Mouse (Mus musculus): Measurements from ENCODE around the gene Bach1. TPM values are rescaled to one million over a fixed set of nuclear protein-coding genes. Genes with fewer than 3 reads are reported as not detected.

The Bach1 gene
- 5.3 TPM for polyA plus RNA-seq (2017; shearing (Covaris generic))

DNA sequence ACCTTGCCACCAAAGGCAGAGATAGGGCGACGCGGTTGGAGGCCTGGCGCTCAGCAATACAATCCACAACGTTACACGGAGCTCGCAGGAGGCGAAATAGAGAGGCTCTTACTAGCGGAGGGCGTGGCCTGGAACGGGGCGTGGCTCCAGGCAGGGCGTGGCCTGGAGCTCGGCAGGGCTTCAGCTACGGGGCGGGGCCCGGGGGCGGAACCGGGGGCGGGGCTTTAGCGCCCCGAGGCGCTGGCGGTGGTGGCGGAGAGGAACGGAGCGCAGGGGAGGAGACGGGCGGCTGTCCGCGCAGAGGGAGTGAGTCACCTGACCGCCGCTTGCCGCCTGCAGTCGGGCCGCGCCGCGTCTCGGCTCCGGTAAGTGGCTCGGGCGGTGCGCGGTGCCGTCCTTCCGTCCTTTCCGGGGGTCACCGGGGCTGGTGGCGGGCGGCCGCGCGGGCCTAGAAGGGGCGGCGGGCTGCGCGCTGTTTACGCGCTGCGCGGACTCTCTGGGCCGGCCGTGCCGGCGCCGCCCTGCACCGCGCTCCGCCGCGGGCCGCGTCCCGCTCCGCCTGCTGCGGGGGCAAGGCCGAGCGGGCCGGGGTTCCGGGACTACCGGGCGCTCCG is at the start of gene Bach1:
Gene Bach1 (plus strand): TSS at position 254 of the 614 bp plus-strand sequence.

Other genes starting within 250 kb of the Bach1 start
- gene Usp16, start 244.2 kb upstream of the Bach1 start, polyA plus RNA-seq (2017; shearing (Covaris generic)) = 66.5 TPM
- 397 TPM for gene Cct8, start 203.1 kb upstream of the Bach1 start, polyA plus RNA-seq (2017; shearing (Covaris generic))
- gene Map3k7cl, start 145.6 kb upstream of the Bach1 start, polyA plus RNA-seq (2017; shearing (Covaris generic)) = not detected

Measured in CD4-positive, CD25-positive, alpha-beta regulatory T cell (primary cell).